Mouse (Mus musculus): ENCODE results near the gene Nrl.

Nrl gene

GRCm38 (mm10) chr14:55524785-55525184, at the start of gene Nrl:
Nrl (minus strand) TSS chr14:55524981.
- no peak for DNase-seq (ENCODE audit: low read depth in 1 of 2, low spot score in 2 of 2)

DNA sequence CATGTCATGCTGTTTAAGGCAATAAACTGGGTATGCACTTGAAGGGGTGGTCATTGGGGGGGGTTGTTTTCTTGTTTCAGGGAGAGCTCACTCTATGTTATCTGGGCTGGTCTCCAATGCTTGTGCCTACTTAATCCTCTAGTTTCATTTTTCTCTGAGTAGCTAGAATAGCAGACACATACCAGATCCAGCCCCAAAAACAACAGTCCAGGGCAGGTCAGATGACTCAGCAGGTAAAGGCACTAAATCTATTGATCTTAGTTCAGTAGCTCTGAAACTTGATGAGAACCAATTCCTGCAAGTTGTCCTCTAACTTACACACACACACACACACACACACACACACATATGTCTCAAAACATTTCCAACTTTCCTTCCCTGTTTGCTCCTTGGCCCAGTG, 47.0 kb upstream of the Nrl start:
- no peak for DNase-seq (ENCODE audit: low read depth in 1 of 2, low spot score in 2 of 2)

- DNase-seq (ENCODE audit: low read depth in 1 of 2, low spot score in 2 of 2), result no peak
Measured at GRCm38 (mm10) chr14:55570588-55570987, 45.8 kb upstream of the Nrl start.

- no peak for DNase-seq (ENCODE audit: low read depth in 1 of 2, low spot score in 2 of 2)
Measured at GRCm38 (mm10) chr14:55567496-55567895, 42.7 kb upstream of the Nrl start.

GRCm38 (mm10) chr14:55565748-55566147, 41.0 kb upstream of the Nrl start:
- no peak for DNase-seq (ENCODE audit: low read depth in 1 of 2, low spot score in 2 of 2)

DNA sequence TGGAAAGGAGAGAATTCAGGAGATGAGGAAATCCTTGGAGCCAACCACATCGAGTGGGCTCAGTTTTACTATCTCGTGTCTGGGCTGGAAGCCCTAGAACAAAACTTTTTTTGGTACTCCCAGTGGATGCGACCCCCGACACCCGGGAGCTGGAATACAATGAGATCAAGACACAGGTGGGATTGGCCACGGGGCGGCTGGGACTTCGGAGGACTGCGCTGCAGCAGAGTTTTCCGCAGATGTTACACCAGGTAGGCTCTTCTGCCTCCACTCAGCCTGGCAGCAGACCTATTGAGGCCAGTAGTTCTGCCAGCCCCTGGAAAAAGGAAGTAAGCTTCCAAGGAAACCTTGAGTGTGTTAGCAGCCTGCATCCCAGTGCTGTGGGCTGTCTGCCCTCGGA, 38.5 kb upstream of the Nrl start:
- no peak for DNase-seq (ENCODE audit: low read depth in 1 of 2, low spot score in 2 of 2)

DNA sequence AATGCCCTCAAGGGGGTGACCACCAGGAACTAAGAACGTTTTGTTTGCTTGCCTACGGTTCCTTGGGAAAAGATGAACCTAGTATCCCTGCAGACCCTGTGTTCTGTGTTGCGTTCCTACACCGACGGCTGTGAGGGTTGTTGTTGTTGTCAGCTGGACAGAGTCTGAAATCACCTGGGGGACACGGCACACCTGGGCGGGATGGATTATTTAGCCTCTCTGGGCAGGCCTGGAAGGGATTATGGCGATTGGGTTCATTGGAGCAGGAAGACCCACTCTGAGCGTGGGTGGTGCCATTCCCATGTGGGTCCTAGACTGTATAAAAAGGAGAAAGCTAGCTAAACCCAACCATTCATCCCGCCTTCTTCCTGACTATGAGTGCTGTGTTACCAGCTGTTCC, 37.1 kb upstream of the Nrl start:
- no peak for DNase-seq (ENCODE audit: low read depth in 1 of 2, low spot score in 2 of 2)

- peak; percentile 98 for DNase-seq (ENCODE audit: low read depth in 1 of 2, low spot score in 2 of 2)
Measured at GRCm38 (mm10) chr14:55560202-55561073, 35.7 kb upstream of the Nrl start, which contains the start of gene A730061H03Rik. A730061H03Rik (minus strand) TSS chr14:55560406.

- peak; percentile 77 to 84 for DNase-seq (ENCODE audit: low read depth in 1 of 2, low spot score in 2 of 2)
Measured at GRCm38 (mm10) chr14:55559799-55560201, 35.0 kb upstream of the Nrl start, which contains the start of gene Dcaf11. Dcaf11 (plus strand) TSS chr14:55560006.

GRCm38 (mm10) chr14:55558740-55559448, 34.1 kb upstream of the Nrl start:
- no peak for DNase-seq (ENCODE audit: low read depth in 1 of 2, low spot score in 2 of 2)

DNA sequence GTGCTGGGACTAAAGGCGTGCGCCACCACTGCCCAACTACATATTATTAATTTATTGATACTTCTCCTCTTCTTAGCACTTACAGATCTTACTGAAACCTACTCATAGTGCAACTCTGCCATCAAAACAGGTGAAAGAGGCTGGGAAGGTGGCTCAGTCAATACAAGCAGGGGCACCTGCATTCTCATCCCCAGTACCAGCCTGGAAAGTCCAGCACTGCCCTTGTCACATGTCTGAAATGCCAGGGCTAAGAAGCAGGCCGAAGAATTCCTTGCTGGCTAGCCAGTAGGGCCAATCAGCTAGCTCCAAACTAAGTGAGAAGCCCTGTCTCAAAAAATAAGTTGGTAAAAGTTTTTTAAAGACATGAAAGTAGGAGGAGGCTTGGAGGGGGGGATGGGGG, 32.8 kb upstream of the Nrl start:
- DNase-seq (ENCODE audit: low read depth in 1 of 2, low spot score in 2 of 2), result no peak

GRCm38 (mm10) chr14:55557003-55557402, 32.2 kb upstream of the Nrl start:
- DNase-seq (ENCODE audit: low read depth in 1 of 2, low spot score in 2 of 2), result peak; percentile 68 to 78

- DNase-seq (ENCODE audit: low read depth in 1 of 2, low spot score in 2 of 2), result no peak
Measured at GRCm38 (mm10) chr14:55555788-55556187, 31.0 kb upstream of the Nrl start.

DNA sequence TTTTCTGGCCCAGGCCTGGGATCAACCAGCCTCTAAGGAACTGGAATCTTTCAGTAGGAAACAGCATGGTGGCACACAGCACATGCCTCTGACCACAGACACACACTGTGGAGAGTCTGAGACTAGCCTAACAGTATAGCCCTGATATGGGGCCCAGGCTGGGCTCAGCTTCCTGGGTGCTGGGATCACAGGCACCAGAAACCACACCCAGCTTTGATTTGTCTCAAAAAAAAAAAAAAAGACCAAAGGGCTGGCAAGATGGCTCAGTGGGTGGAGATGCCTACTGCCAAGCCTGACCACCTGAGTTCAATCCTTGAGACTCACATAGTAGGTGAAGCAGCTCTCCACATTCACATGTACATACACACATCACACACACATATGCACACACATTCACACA, 29.9 kb upstream of the Nrl start:
- no peak for DNase-seq (ENCODE audit: low read depth in 1 of 2, low spot score in 2 of 2)

- DNase-seq (ENCODE audit: low read depth in 1 of 2, low spot score in 2 of 2), result no peak
Measured at GRCm38 (mm10) chr14:55551794-55552193, 27.0 kb upstream of the Nrl start.

DNA sequence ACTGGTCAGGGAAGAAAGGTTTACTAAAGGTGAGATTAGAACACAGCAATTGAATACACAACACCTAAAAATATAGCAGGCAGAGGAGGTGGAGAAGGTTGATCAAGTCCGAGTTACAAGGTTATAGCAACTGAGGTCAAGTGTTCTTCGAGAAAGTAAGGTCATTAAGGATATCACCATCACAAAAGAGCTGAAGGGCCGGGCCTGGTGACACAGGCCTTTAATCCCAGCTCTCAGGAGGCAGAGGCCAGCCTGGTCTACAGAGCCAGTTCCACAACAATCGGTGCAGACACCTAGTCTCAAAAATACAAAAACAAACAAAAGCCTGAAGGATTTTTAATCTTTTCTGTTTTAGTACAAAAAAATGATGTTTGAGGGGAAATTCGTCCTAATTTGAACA, 26.6 kb upstream of the Nrl start:
- no peak for DNase-seq (ENCODE audit: low read depth in 1 of 2, low spot score in 2 of 2)

DNA sequence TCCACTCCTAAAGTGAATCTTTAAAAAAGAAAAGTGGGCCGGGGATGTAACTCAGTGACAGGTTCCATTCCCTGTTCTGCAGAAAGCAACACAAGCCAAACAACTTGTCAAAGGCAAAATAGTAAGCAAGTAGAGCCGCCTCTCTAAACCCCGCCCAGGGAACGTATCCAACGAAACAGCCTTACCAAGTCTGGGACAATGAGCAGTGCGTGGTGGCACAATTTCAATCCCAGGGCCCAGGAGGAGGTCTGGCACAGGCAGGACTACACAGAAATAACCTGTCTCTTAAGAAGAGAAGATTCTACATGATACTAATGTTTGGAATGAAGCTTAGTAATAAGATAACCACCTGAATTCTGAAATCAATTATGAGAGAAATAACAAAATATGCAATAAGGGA, 25.4 kb upstream of the Nrl start:
- DNase-seq (ENCODE audit: low read depth in 1 of 2, low spot score in 2 of 2), result no peak

DNA sequence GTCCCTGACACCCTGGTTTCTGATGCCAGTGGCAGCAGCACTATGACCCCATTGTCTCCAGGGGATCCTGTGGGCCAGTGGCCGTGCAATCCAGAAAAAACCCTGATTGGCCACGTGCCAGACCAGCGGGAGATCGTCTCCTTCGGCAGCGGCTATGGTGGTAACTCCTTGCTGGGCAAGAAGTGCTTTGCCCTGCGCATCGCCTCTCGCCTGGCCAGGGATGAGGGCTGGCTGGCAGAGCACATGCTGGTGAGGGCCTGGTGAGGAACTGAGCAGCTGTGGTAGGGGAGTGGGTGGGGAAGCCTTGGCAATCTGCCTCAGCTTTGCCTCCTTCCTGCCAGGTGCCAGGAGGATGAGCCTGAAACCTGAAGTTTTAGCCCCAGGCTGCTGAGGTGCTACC, 19.6 kb upstream of the Nrl start:
- no peak for DNase-seq (ENCODE audit: low read depth in 1 of 2, low spot score in 2 of 2)

DNA sequence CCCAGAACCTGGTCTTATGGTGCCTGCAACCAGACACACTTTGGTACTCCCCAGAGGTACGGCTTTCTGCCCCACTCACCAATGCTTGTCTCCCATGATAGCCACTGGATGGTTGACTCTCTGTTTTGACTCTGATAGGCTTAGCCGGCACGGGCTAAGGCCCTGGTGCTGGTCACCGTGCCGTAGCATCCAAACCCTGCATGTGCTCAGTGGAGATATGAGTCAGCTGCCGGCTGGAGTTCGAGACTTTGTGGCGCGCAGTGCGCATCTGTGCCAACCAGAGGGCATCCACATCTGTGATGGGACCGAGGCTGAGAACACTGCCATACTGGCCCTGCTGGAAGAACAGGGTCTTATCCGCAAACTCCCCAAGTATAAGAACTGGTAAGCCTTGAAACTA, 17.5 kb upstream of the Nrl start:
- no peak for DNase-seq (ENCODE audit: low read depth in 1 of 2, low spot score in 2 of 2)

DNA sequence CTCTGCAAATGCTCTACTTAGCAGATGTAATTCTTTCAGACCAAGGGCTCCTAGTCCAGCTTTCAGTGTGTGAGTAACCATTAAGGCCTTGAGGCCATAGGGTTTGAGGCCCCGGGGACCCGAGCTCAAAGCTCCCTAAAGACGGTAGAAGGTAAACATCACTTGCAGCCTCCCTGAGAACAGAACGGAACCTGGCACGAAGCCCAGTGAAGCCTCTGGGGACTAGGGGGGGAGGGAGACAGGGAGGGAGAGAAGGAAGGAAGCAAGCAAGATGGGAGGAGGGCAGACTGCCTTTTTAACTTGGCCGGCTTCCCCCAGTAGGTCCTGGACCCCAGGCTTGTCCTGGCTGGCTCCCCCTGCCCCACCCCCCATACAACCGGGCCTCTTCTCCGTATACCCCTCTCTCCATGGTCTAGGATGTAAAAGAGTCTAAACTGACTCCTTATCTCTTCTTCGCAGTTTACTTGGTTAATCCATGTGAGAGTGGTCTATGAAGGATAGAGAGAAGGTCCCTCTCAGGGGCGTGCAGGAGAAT, 16.1 kb upstream of the Nrl start:
- DNase-seq (ENCODE audit: low read depth in 1 of 2, low spot score in 2 of 2), result peak in 1 of 2 experiments; percentile 6

DNA sequence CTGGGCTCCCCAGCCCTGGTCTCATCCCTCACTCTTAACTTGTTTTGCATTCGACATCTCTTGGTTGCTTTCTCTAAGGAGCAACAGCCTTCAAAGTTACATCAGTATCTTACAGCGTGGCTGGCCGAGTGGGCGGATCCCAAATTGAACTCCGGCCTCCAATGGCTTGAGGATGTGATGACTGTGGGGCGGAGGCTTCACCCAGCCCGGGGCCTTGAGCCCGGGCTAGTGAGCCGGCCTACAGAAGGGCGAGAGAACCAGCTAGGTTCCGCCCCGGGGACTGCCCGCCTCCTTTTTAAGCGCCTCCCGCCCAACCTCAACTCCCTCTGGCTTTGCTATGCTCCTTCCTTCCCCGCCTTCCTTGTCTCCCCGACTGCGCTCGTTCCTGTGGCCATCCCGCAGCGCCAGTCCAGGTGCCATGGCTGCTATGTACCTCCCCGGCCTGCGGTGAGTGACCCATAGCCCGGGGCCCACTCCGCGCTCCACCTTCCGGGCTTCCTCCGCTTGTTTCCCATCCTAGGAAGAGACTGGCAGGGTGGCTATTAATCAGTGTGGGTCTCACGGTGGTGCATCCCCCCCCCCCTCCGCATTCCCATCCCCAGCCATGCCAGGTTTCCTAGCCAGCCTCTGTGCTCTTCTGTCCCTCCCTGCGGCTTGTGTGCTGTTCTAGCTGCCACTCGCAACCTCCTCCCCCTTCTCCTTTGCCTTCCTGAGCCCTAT, 15.4 kb upstream of the Nrl start, which contains the start of gene Pck2:
Gene Pck2, plus strand, starts transcription at position 200 of the 720 bp plus-strand sequence.
- peak; percentile 77 to 81 for DNase-seq (ENCODE audit: low read depth in 1 of 2, low spot score in 2 of 2)

Measured in monocyte, adult 2 months (primary cell).